Mouse (Mus musculus) limb, embryonic 15.5 days (tissue): ENCODE results near the gene Crebbp. TPM values are rescaled to one million over a fixed set of nuclear protein-coding genes. Genes with fewer than 3 reads are reported as not detected.

ENCODE experiments used
- ATAC-seq: fragments of 200-750 bp; cut with Nextera tagmentation; 2 replicates; pipeline ENCODE4 v1.8.0; 2017; ENCODE audit warnings: low read depth, moderate TSS enrichment; ENCODE audit not compliant: insufficient number of reproducible peaks, low FRiP score, low TSS enrichment
- H3K27ac ChIP-seq: fragments of 300-500 bp; sonication (generic); 2 replicates; pipeline ENCODE4 v1.5.1; 2015; ENCODE audit warnings: moderate library complexity, mild to moderate bottlenecking, inconsistent platforms
- H3K27me3 ChIP-seq: fragments of 300-500 bp; sonication (generic); 2 replicates; pipeline ENCODE4 v1.6.1; 2015; ENCODE audit warnings: inconsistent platforms
- H3K36me3 ChIP-seq: fragments of 300-500 bp; sonication (generic); 2 replicates; pipeline ENCODE4 v1.6.1; 2015; ENCODE audit warnings: inconsistent platforms
- H3K4me1 ChIP-seq: fragments of 300-500 bp; sonication (generic); 2 replicates; pipeline ENCODE4 v1.6.1; 2015; ENCODE audit warnings: inconsistent platforms
- H3K4me2 ChIP-seq: fragments of 300-500 bp; sonication (generic); 2 replicates; pipeline ENCODE4 v1.6.1; 2015; ENCODE audit warnings: mild to moderate bottlenecking, inconsistent platforms
- H3K4me3 ChIP-seq: fragments of 300-500 bp; sonication (generic); 2 replicates; pipeline ENCODE4 v1.5.1; 2015; ENCODE audit warnings: mild to moderate bottlenecking, inconsistent platforms
- H3K9ac ChIP-seq: fragments of 300-500 bp; sonication (generic); 2 replicates; pipeline ENCODE4 v1.6.1; 2015; ENCODE audit warnings: inconsistent platforms
- H3K9me3 ChIP-seq: fragments of 300-500 bp; sonication (generic); 2 replicates; pipeline ENCODE4 v1.6.1; 2016; ENCODE audit warnings: inconsistent platforms
- WGBS: fragments of 180-500 bp; shearing (Covaris S2); methylation state at CpG from one replicate; pipeline ENCODE4 v1.1.7; 2015; 5-methylcytosine and 5-hydroxymethylcytosine counted together
- microRNA-seq: library from miRNA; unstranded; fragments of <30 nt; microRNA quantifications from one replicate; pipeline ENCODE4, GENCODE M21; 2016
- polyA plus RNA-seq: library from polyadenylated mRNA; unstranded; fragments of >200 nt; fragmentation: Nextera tagmentation; extraction: Ambion mirVana; gene quantifications from 2 replicates; pipeline ENCODE4 v1.2.1, GENCODE M21; 2015

The Crebbp gene
- polyA plus RNA-seq, 1 experiment from 2014 or later, result 35.9 TPM

- 92% methylated on average over 7 of the region's 7 CpGs for WGBS
- Histone ChIP-seq H3K4me1 (no peaks in the 10 kb centered on the region), H3K4me3 (no peak overlapping the region), H3K4me2 (no peak overlapping the region), H3K36me3 (peaks cover 53% of the 10 kb centered on the region), H3K9ac (no peak overlapping the region), H3K27me3 (no peaks in the 10 kb centered on the region), H3K9me3 (no peaks in the 10 kb centered on the region), H3K27ac (no peak overlapping the region)
- ATAC-seq, result no peak
Measured at GRCm38 (mm10) chr16:4037690-4038089, 176.1 kb downstream of the Crebbp start.

- Histone ChIP-seq H3K27me3 (no peaks in the 10 kb centered on the region), H3K9ac (no peak within 1 kb of the TSS), H3K36me3 (peaks cover 48% of the 10 kb centered on the region), H3K4me3 (no peak within 1 kb of the TSS), H3K4me1 (no peaks in the 10 kb centered on the region), H3K4me2 (no peak within 1 kb of the TSS), H3K9me3 (no peaks in the 10 kb centered on the region), H3K27ac (no peak within 1 kb of the TSS)
- ATAC-seq, result no peak
- WGBS, result 88% methylated on average over 5 of the region's 5 CpGs
Measured at GRCm38 (mm10) chr16:4036807-4037206, 177.0 kb downstream of the Crebbp start, which contains the start of gene Dnase1. Gene Dnase1 (plus strand): TSS chr16:4036942.

- no peak for ATAC-seq
- Histone ChIP-seq H3K36me3 (peaks cover 40% of the 10 kb centered on the region), H3K4me2 (no peak overlapping the region), H3K27me3 (no peaks in the 10 kb centered on the region), H3K4me1 (no peaks in the 10 kb centered on the region), H3K9ac (no peak overlapping the region), H3K9me3 (no peaks in the 10 kb centered on the region), H3K27ac (no peak overlapping the region), H3K4me3 (no peak overlapping the region)
- WGBS, result 81% methylated on average over 2 of the region's 2 CpGs
Measured at GRCm38 (mm10) chr16:4035575-4035974, 178.2 kb downstream of the Crebbp start.

DNA sequence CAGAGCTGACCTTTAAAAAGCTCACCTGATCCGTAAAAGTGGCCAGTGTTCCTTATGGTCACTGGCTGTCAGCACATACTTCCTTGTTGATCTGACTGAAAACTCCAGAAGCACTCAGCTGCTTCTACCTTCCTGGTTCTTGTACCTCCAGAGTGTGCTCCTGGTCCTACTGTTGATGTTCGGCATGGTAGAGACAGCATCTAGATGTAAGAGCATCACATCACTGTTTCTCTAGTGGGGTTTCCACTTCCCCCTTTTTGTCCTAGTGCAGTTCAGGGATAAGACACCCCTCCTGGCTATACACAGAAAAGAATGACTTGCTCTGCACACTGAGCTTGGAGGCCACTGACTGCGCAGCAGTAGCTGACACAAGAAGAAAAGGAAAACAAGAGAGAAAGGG, 179.3 kb downstream of the Crebbp start:
- 86% methylated on average over 3 of the region's 3 CpGs for WGBS
- H3K4me1 ChIP-seq, result no peaks in the 10 kb centered on the region
- no peak for ATAC-seq
- no peaks in the 10 kb centered on the region for H3K27me3 ChIP-seq
- no peak overlapping the region for H3K4me2 ChIP-seq
- no peaks in the 10 kb centered on the region for H3K9me3 ChIP-seq
- H3K4me3 ChIP-seq, result no peak overlapping the region
- no peak overlapping the region for H3K9ac ChIP-seq
- H3K27ac ChIP-seq, result no peak overlapping the region
- H3K36me3 ChIP-seq, result peaks cover 29% of the 10 kb centered on the region

GRCm38 (mm10) chr16:4033971-4034370, 179.8 kb downstream of the Crebbp start:
- Histone ChIP-seq H3K4me3 (no peak overlapping the region), H3K36me3 (peaks cover 24% of the 10 kb centered on the region), H3K9ac (no peak overlapping the region), H3K9me3 (no peaks in the 10 kb centered on the region), H3K27me3 (no peaks in the 10 kb centered on the region), H3K27ac (no peak overlapping the region), H3K4me2 (no peak overlapping the region), H3K4me1 (no peaks in the 10 kb centered on the region)
- 88% methylated on average over 5 of the region's 5 CpGs for WGBS
- no peak for ATAC-seq

DNA sequence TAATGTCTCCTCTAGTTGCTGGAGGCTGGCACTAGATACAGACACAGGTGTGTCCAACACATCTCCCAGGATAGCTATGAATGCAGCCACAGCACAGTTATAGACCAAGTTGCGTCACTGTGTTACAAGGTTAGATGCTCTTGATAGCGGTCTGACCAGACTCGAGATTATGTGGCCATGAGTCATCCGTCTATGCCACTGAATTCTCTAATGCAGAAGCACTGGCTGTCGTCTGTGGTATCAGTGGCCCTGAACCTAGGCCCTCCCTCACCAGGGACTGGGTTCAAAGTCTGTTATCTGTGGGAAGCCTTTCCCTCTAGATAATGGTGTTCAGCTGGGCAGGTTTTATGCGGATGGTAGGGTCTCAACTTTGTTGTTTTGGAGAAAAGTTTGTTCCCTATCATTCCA, 181.5 kb downstream of the Crebbp start:
- H3K9ac ChIP-seq, result no peak overlapping the region
- H3K9me3 ChIP-seq, result no peaks in the 10 kb centered on the region
- H3K4me1 ChIP-seq, result no peaks in the 10 kb centered on the region
- 89% methylated on average over 6 of the region's 6 CpGs for WGBS
- no peak overlapping the region for H3K4me2 ChIP-seq
- H3K4me3 ChIP-seq, result no peak overlapping the region
- no peak overlapping the region for H3K27ac ChIP-seq
- H3K27me3 ChIP-seq, result no peaks in the 10 kb centered on the region
- H3K36me3 ChIP-seq, result peaks cover 7% of the 10 kb centered on the region; the same call in 1 of the 2 replicates
- ATAC-seq, result no peak

DNA sequence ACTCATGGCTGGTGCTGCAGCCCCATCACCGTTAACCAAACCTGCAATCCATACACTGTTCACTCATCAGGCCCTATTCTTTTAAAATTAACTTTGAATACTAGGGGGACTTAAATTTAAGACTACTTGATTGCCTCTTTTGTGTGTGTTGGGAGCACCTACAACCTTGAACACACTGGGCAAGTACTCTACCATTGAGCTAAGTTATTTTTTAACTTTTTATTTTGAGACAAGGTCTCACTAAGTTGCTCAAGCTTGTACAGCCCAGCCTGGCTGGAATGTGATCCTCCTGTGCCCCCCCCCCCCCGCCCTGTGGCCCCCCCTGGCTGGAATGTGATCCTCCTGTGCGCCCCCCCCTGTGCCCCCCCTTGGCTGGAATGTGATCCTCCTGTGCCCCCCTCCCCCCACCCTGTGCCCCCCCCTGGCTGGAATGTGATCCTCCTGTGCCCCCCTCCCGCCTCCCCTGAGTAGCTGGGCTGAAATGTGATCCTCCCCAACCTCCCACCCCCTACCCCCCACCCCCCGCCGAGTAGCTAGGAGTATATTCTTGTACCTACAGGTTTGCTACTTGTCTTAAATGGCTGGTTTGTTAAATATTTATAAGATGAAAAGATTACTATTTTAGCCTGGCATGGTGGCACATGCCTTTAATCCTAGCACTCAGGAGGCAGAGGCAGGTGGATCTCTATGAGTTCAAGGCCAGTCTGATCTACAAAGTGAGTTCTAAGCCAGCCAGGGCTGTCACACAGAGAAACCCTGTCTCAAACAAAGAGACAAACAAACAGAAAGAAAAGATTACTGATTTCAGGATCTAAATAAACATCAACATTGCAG, 182.1 kb downstream of the Crebbp start:
- H3K4me1 ChIP-seq, result no peaks in the 10 kb centered on the region
- no peak overlapping the region for H3K4me3 ChIP-seq
- ATAC-seq, result no peak
- H3K9ac ChIP-seq, result no peak overlapping the region
- WGBS, result 43% methylated on average over 4 of the region's 6 CpGs
- no peaks in the 10 kb centered on the region for H3K27me3 ChIP-seq
- no peaks in the 10 kb centered on the region for H3K9me3 ChIP-seq
- H3K36me3 ChIP-seq, result peaks cover 4% of the 10 kb centered on the region; the same call in 1 of the 2 replicates
- no peak overlapping the region for H3K27ac ChIP-seq
- H3K4me2 ChIP-seq, result no peak overlapping the region

Small RNAs within 50 kb of the gene (microRNA-seq; reads per million reads assigned to microRNA genes)
- gene Gm23413, result not detected

Other genes starting within 250 kb of the Crebbp start
- gene Nlrc3, start 237.4 kb downstream of the Crebbp start, polyA plus RNA-seq, result 1.00 and 1.2 TPM in 2 replicates
- 16.6 TPM in 2 replicates for gene Slx4, start 210.2 kb downstream of the Crebbp start, polyA plus RNA-seq
- gene Dnase1, start 177.1 kb downstream of the Crebbp start, polyA plus RNA-seq, result 3.1 and 4.2 TPM in 2 replicates
- 75.7 and 86.1 TPM in 2 replicates for gene Trap1, start 136.2 kb downstream of the Crebbp start, polyA plus RNA-seq
- 1.4 and 1.6 TPM in 2 replicates for gene Adcy9, start 206.5 kb upstream of the Crebbp start, polyA plus RNA-seq